Mouse (Mus musculus): Measurements from ENCODE around the gene Zfp446.

- no peak for TF ChIP-seq ZNF384 (IDR thresholded peaks at IDR 0.05; ENCODE audit: low read depth, low read length)
- no peak for TF ChIP-seq POLR2A (IDR thresholded peaks at IDR 0.05; ENCODE audit: low read depth, low read length)
- TF ChIP-seq CHD2 (IDR thresholded peaks at IDR 0.05; ENCODE audit: low read length), result no peak
- TF ChIP-seq MAX (IDR thresholded peaks at IDR 0.05; ENCODE audit: low read length), result no peak
- no peak for TF ChIP-seq NELFE (IDR thresholded peaks at IDR 0.05; ENCODE audit: low read depth, low read length)
- TF ChIP-seq MAZ (IDR thresholded peaks at IDR 0.05; ENCODE audit: low read depth, low read length), result no peak
- TF ChIP-seq POLR2AphosphoS2 (IDR thresholded peaks at IDR 0.05; ENCODE audit: low read depth, low read length), result no peak
- TF ChIP-seq CTCF (conservative IDR thresholded peaks at IDR 0.05 in 1 of 2, IDR thresholded peaks at IDR 0.05 in 1 of 2; ENCODE audit: low read depth in 2 of 2, low read length in 2 of 2), result no peak
These were observed 18.2 kb downstream of the Zfp446 start for GRCm38 (mm10) chr7:12995862-12996261.

All from CH12.LX (cell line).